In genomic region chr3:144356103-144356947, GRCm38 (mm10) we compare ENCODE assay signal across 1 mouse cellular context.
TF ChIP-seq lines count a peak whose summit lies in the region.

No protein-coding gene starts in this region.

TF ChIP-seq in MEL, 35 proteins besides CTCF, POLR2A, EP300 and RAD21 (continued from another document):
- TF ChIP-seq MAX (IDR thresholded peaks at IDR 0.05; ENCODE audit: low read length) (peak; percentile 48; the same call in 1 of the 2 replicates), MAFK (IDR thresholded peaks at IDR 0.05; ENCODE audit: borderline replicate concordance, low read depth, low read length) (peak; percentile 67; the same call in 1 of the 2 replicates), E2F4 (IDR thresholded peaks at IDR 0.05; ENCODE audit: borderline replicate concordance, low read depth, low read length) (no peak), BHLHE40 (IDR thresholded peaks at IDR 0.05; ENCODE audit: borderline replicate concordance, low read depth, low read length) (peak; percentile 82), CHD2 (IDR thresholded peaks at IDR 0.05; ENCODE audit: low read length) (no peak), ZKSCAN1 (IDR thresholded peaks at IDR 0.05; ENCODE audit: low read depth, low read length) (no peak), SMC3 (IDR thresholded peaks at IDR 0.05; ENCODE audit: low read depth, low read length) (no peak), SIN3A (IDR thresholded peaks at IDR 0.05; ENCODE audit: low read length) (peak; percentile 76), CHD1 (IDR thresholded peaks at IDR 0.05; ENCODE audit: low read depth, low read length) (no peak), USF1 (IDR thresholded peaks at IDR 0.05; ENCODE audit: low read depth, low read length) (0 out of 2 replicates have a peak, but pooled peaks have one; percentile 39), ELF1 (IDR thresholded peaks at IDR 0.05; ENCODE audit: low read depth, low read length) (0 out of 2 replicates have a peak, but pooled peaks have one; percentile 17), NELFE (IDR thresholded peaks at IDR 0.05; ENCODE audit: low read depth, low read length) (no peak), ZC3H11A (IDR thresholded peaks at IDR 0.05; ENCODE audit: low read depth, low read length) (no peak), MXI1 (IDR thresholded peaks at IDR 0.05; ENCODE audit: low read depth, low read length) (peak; percentile 56), TAL1 (IDR thresholded peaks at IDR 0.05; ENCODE audit: low read length) (peak; percentile 93), TBP (IDR thresholded peaks at IDR 0.05; ENCODE audit: low read depth, low read length) (no peak), MEF2A (IDR thresholded peaks at IDR 0.05; ENCODE audit: extremely low read depth, insufficient replicate concordance, low read depth, low read length, poor library complexity, severe bottlenecking) (peak; percentile 23; the same call in 1 of the 2 replicates), GABPA (IDR thresholded peaks at IDR 0.05; ENCODE audit: low read depth, low read length) (peak; percentile 24; the same call in 1 of the 2 replicates), POLR2AphosphoS2 (IDR thresholded peaks at IDR 0.05; ENCODE audit: low read length) (no peak), POLR2AphosphoS5 (IDR thresholded peaks at IDR 0.05; ENCODE audit: borderline replicate concordance, low read depth, low read length) (no peak), ZMIZ1 (IDR thresholded peaks at IDR 0.05; ENCODE audit: low read depth, low read length) (no peak)
